Mouse (Mus musculus): ENCODE measurements at regions not wholly inside any gene's neighbourhood (a gene's known extent, or its start where the extent isn't known, plus 50 kb on each side); places are given as distances from the start of the nearest gene placed in this dataset.

DNA sequence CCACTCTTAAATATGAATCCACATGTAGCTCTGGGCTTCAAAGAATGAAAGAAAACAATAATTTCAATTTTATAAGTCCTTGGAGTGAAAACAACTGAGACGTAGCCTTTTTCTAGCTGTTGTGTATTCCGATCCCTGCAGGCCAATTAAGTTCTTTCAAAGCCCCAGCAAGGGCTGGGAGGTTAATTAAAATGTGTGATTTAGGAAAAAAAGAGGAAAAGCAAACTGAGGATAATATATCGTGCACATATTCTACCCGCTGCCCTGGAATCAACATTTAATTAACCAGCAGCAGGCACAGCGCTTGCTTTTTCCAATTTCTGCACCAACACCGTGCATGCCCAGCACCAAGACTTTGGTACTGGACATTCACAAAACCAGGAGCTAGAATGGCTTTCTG is 167.0 kb downstream of the Nectin3 start:
- TF ChIP-seq CTCF (IDR thresholded peaks at IDR 0.05; ENCODE audit: borderline replicate concordance, insufficient read depth, low read depth, low read length), result no peak
- no peak for TF ChIP-seq POLR2A (IDR thresholded peaks at IDR 0.05; ENCODE audit: borderline replicate concordance, insufficient read depth, low read length)
- Histone ChIP-seq H3K4me1 (ENCODE audit: control insufficient read depth, insufficient read depth, low read length) (no peaks in the 10 kb centered on the region), H3K27ac (ENCODE audit: insufficient read depth, low read length) (no peak overlapping the region), H3K27me3 (ENCODE audit: control insufficient read depth, insufficient read depth, low read length) (no peaks in the 10 kb centered on the region), H3K4me3 (replicated peaks; ENCODE audit: insufficient read depth, low read depth, low read length) (no peak overlapping the region)
- DNase-seq, result no peak
- WGBS, result 91% methylated on average over 6 of the region's 6 CpGs

GRCm38 (mm10) chr16:46299079-46299721 is 144.3 kb upstream of the Gm4737 start:
- Histone ChIP-seq H3K27ac (ENCODE audit: insufficient read depth, low read length) (no peak overlapping the region), H3K4me1 (ENCODE audit: control insufficient read depth, insufficient read depth, low read length) (no peaks in the 10 kb centered on the region), H3K27me3 (ENCODE audit: control insufficient read depth, insufficient read depth, low read length) (no peaks in the 10 kb centered on the region; the same call in 1 of the 2 replicates), H3K4me3 (replicated peaks; ENCODE audit: insufficient read depth, low read depth, low read length) (no peak overlapping the region)
- DNase-seq, result no peak
- WGBS, result 86% methylated on average over 3 of the region's 3 CpGs
- TF ChIP-seq CTCF (IDR thresholded peaks at IDR 0.05; ENCODE audit: borderline replicate concordance, insufficient read depth, low read depth, low read length) (no peak), POLR2A (IDR thresholded peaks at IDR 0.05; ENCODE audit: borderline replicate concordance, insufficient read depth, low read length) (no peak)

- Histone ChIP-seq H3K27me3 (ENCODE audit: control insufficient read depth, insufficient read depth, low read length) (no peaks in the 10 kb centered on the region; the same call in 1 of the 2 replicates), H3K27ac (ENCODE audit: insufficient read depth, low read length) (no peak overlapping the region), H3K4me1 (ENCODE audit: control insufficient read depth, insufficient read depth, low read length) (no peaks in the 10 kb centered on the region), H3K4me3 (replicated peaks; ENCODE audit: insufficient read depth, low read depth, low read length) (no peak overlapping the region)
- 77% methylated on average over 2 of the region's 2 CpGs for WGBS
- TF ChIP-seq CTCF (IDR thresholded peaks at IDR 0.05; ENCODE audit: borderline replicate concordance, insufficient read depth, low read depth, low read length) (no peak), POLR2A (IDR thresholded peaks at IDR 0.05; ENCODE audit: borderline replicate concordance, insufficient read depth, low read length) (no peak)
- DNase-seq, result no peak
Observed at GRCm38 (mm10) chr16:46297192-46297591, 142.3 kb upstream of the Gm4737 start.

- no peak for TF ChIP-seq POLR2A (IDR thresholded peaks at IDR 0.05; ENCODE audit: borderline replicate concordance, insufficient read depth, low read length)
- TF ChIP-seq CTCF (IDR thresholded peaks at IDR 0.05; ENCODE audit: borderline replicate concordance, insufficient read depth, low read depth, low read length), result no peak
- no peak for DNase-seq
- Histone ChIP-seq H3K4me1 (ENCODE audit: control insufficient read depth, insufficient read depth, low read length) (no peaks in the 10 kb centered on the region), H3K4me3 (replicated peaks; ENCODE audit: insufficient read depth, low read depth, low read length) (no peak overlapping the region), H3K27ac (ENCODE audit: insufficient read depth, low read length) (no peak overlapping the region), H3K27me3 (ENCODE audit: control insufficient read depth, insufficient read depth, low read length) (no peaks in the 10 kb centered on the region; the same call in 1 of the 2 replicates)
- 99% methylated on average over 2 of the region's 2 CpGs for WGBS
Observed at GRCm38 (mm10) chr16:46296412-46296811, 141.5 kb upstream of the Gm4737 start.

DNA sequence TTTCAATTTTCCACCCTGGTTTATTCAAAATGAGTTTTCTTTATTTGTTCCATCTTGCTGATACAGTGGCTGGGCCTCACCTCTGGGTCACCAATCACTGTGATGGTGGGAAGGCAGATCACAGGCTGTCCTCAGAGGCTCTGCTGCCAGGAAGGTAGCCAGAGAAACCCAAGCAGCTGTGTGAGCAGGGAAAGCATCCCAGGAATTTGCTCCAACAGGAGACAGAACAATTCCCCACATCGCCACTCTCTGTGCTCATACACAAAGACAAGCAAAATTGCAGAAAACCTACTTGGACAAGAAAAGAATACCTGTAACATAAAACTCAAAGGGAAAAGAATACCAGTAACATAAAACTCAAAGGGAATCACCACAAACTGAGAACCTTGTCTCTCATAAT is 139.0 kb upstream of the Gm4737 start:
- Histone ChIP-seq H3K4me1 (ENCODE audit: control insufficient read depth, insufficient read depth, low read length) (no peaks in the 10 kb centered on the region; the same call in 1 of the 2 replicates), H3K27ac (ENCODE audit: insufficient read depth, low read length) (no peak overlapping the region), H3K27me3 (ENCODE audit: control insufficient read depth, insufficient read depth, low read length) (no peaks in the 10 kb centered on the region; the same call in 1 of the 2 replicates), H3K4me3 (replicated peaks; ENCODE audit: insufficient read depth, low read depth, low read length) (no peak overlapping the region)
- DNase-seq, result no peak
- 83% methylated on average over 1 of the region's 1 CpGs for WGBS
- no peak for TF ChIP-seq CTCF (IDR thresholded peaks at IDR 0.05; ENCODE audit: borderline replicate concordance, insufficient read depth, low read depth, low read length)
- TF ChIP-seq POLR2A (IDR thresholded peaks at IDR 0.05; ENCODE audit: borderline replicate concordance, insufficient read depth, low read length), result no peak

DNA sequence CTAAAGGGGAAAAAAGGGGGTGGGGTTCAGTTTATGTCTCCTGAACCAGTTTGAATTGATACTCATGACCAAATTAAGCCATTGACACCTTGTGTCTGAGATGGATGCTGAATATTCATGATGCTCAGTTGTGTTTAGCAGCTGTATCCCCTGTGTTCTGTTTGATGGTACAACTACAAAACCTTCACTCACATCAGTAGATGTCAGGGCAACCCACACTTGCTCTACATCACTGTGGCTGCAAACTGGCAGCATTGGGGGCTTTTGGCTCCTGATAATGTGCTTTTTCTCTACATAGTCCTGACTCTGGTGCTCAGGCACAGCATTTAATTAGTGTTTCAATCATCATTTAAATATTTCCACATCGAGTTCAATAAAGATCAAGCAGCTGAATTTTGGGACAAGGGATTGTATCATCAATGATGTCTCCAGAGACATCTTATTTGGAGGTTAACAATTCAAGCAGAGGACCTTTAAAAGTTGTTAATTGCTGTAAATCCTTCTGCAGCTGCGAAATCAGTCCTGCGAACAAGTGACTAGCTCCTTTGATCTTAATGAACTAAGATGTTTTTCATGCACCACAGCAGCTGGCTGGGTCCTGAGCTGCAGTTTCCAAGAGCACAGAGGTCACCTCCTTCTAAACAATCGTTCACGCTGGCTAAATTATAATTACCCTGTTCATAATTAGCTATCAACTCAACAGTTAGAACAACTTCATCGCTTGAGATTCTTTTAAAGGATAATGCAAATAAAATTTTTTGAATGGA is 136.4 kb upstream of the Gm4737 start:
- DNase-seq, result no peak

DNA sequence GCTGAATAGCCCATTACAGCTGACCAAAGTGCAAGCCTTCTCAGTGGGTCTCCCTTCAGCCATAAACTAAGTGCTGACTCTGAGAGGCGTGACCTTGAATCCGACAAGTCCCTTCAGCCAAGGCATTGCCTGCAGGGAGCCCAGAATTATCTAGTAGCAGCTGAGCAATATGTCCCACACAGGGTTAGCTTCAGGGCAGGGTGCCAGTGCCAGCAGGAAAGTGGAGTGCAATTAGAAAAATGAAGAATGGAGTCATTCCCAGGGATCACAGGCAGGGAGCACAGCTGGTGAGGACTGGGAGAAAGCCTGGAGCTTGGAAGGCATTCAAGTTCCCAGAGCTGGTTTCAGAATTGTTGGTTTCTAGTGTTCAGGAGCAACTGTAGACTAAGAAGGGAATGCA is 135.3 kb upstream of the Gm4737 start:
- H3K4me1 ChIP-seq (ENCODE audit: control insufficient read depth, insufficient read depth, low read length), result no peaks in the 10 kb centered on the region; the same call in 1 of the 2 replicates
- TF ChIP-seq POLR2A (IDR thresholded peaks at IDR 0.05; ENCODE audit: borderline replicate concordance, insufficient read depth, low read length), result no peak
- no peak for TF ChIP-seq CTCF (IDR thresholded peaks at IDR 0.05; ENCODE audit: borderline replicate concordance, insufficient read depth, low read depth, low read length)
- WGBS, result 0% methylated on average over 2 of the region's 2 CpGs
- H3K27me3 ChIP-seq (ENCODE audit: control insufficient read depth, insufficient read depth, low read length), result no peaks in the 10 kb centered on the region
- no peak overlapping the region for H3K27ac ChIP-seq (ENCODE audit: insufficient read depth, low read length)
- H3K4me3 ChIP-seq (replicated peaks; ENCODE audit: insufficient read depth, low read depth, low read length), result no peak overlapping the region
- DNase-seq, result peak; percentile 57 to 77

More for the DNA sequence above, 136.4 kb upstream of the Gm4737 start:
- H3K27ac ChIP-seq (ENCODE audit: insufficient read depth, low read length), result no peak overlapping the region
- no peaks in the 10 kb centered on the region; the same call in 1 of the 2 replicates for H3K4me1 ChIP-seq (ENCODE audit: control insufficient read depth, insufficient read depth, low read length)
- no peak for TF ChIP-seq CTCF (IDR thresholded peaks at IDR 0.05; ENCODE audit: borderline replicate concordance, insufficient read depth, low read depth, low read length)
- no peak for TF ChIP-seq POLR2A (IDR thresholded peaks at IDR 0.05; ENCODE audit: borderline replicate concordance, insufficient read depth, low read length)
- no peak overlapping the region for H3K4me3 ChIP-seq (replicated peaks; ENCODE audit: insufficient read depth, low read depth, low read length)
- no peaks in the 10 kb centered on the region for H3K27me3 ChIP-seq (ENCODE audit: control insufficient read depth, insufficient read depth, low read length)
- WGBS, result 62% methylated on average over 6 of the region's 6 CpGs

GRCm38 (mm10) chr16:46267533-46267932 is 112.7 kb upstream of the Gm4737 start:
- 87% methylated on average over 2 of the region's 2 CpGs for WGBS

More at GRCm38 (mm10) chr16:46267533-46267932, 112.7 kb upstream of the Gm4737 start:
- no peak for TF ChIP-seq CTCF (IDR thresholded peaks at IDR 0.05; ENCODE audit: borderline replicate concordance, insufficient read depth, low read depth, low read length)
- no peak for TF ChIP-seq POLR2A (IDR thresholded peaks at IDR 0.05; ENCODE audit: borderline replicate concordance, insufficient read depth, low read length)
- Histone ChIP-seq H3K27ac (ENCODE audit: insufficient read depth, low read length) (no peak overlapping the region), H3K4me3 (replicated peaks; ENCODE audit: insufficient read depth, low read depth, low read length) (no peak overlapping the region), H3K4me1 (ENCODE audit: control insufficient read depth, insufficient read depth, low read length) (no peaks in the 10 kb centered on the region), H3K27me3 (ENCODE audit: control insufficient read depth, insufficient read depth, low read length) (no peaks in the 10 kb centered on the region)
- DNase-seq, result no peak

Data from cerebellum, adult 2 months (tissue).